Mouse (Mus musculus): ENCODE results near the gene Osbpl10. TPM values are rescaled to one million over a fixed set of nuclear protein-coding genes. Genes with fewer than 3 reads are reported as not detected.
A peak's percentile ranks its signal among the peaks of the same experiment; 100 is the strongest.

Osbpl10 gene
- polyA plus RNA-seq, 1 experiment from 2014 or later, result 0.07 TPM

- no peak for DNase-seq
- TF ChIP-seq CTCF (IDR thresholded peaks at IDR 0.05; ENCODE audit: low read depth) (no peak), EP300 (IDR thresholded peaks at IDR 0.05; ENCODE audit: low read depth) (no peak)
- H3K9me3 ChIP-seq (ENCODE audit: low read length), result no peaks in the 10 kb centered on the region
- ATAC-seq, result no peak
- H3K4me2 ChIP-seq (ENCODE audit: low read depth, low read length), result no peak overlapping the region
- H3K27ac ChIP-seq (ENCODE audit: low read depth), result no peak overlapping the region
- no peak overlapping the region for H3K4me3 ChIP-seq (ENCODE audit: low read depth, low read length)
- H3K36me3 ChIP-seq (replicated peaks; ENCODE audit: insufficient read depth, low read length), result no peaks in the 10 kb centered on the region
- H3K9ac ChIP-seq (replicated peaks), result no peak overlapping the region
- WGBS (ENCODE audit: insufficient replicate concordance), result 46% methylated on average over 6 of the region's 6 CpGs
- peaks cover 8% of the 10 kb centered on the region for H3K4me1 ChIP-seq (ENCODE audit: insufficient read depth)
- H3K27me3 ChIP-seq (ENCODE audit: insufficient read depth, low read length), result no peaks in the 10 kb centered on the region
Measured at GRCm38 (mm10) chr9:115203136-115203535, 224.8 kb downstream of the Osbpl10 start.

GRCm38 (mm10) chr9:115205491-115205890, 227.1 kb downstream of the Osbpl10 start:
- Histone ChIP-seq H3K9me3 (ENCODE audit: low read length) (no peaks in the 10 kb centered on the region), H3K9ac (replicated peaks) (no peak overlapping the region), H3K27ac (ENCODE audit: low read depth) (no peak overlapping the region), H3K4me2 (ENCODE audit: low read depth, low read length) (peak overlapping the region; percentile 27; the same call in 1 of the 2 replicates), H3K4me3 (ENCODE audit: low read depth, low read length) (no peak overlapping the region), H3K27me3 (ENCODE audit: insufficient read depth, low read length) (no peaks in the 10 kb centered on the region), H3K4me1 (ENCODE audit: insufficient read depth) (peaks cover 8% of the 10 kb centered on the region), H3K36me3 (replicated peaks; ENCODE audit: insufficient read depth, low read length) (no peaks in the 10 kb centered on the region)
- 10% methylated on average over 6 of the region's 6 CpGs for WGBS (ENCODE audit: insufficient replicate concordance)
- TF ChIP-seq EP300 (IDR thresholded peaks at IDR 0.05; ENCODE audit: low read depth) (no peak), CTCF (IDR thresholded peaks at IDR 0.05; ENCODE audit: low read depth) (no peak)
- DNase-seq (no peak), ATAC-seq (no peak)

GRCm38 (mm10) chr9:115206219-115206618, 227.8 kb downstream of the Osbpl10 start:
- Histone ChIP-seq H3K9me3 (ENCODE audit: low read length) (no peaks in the 10 kb centered on the region), H3K4me2 (ENCODE audit: low read depth, low read length) (no peak overlapping the region), H3K4me1 (ENCODE audit: insufficient read depth) (peaks cover 8% of the 10 kb centered on the region), H3K36me3 (replicated peaks; ENCODE audit: insufficient read depth, low read length) (no peaks in the 10 kb centered on the region), H3K9ac (replicated peaks) (no peak overlapping the region), H3K4me3 (ENCODE audit: low read depth, low read length) (no peak overlapping the region), H3K27ac (ENCODE audit: low read depth) (no peak overlapping the region), H3K27me3 (ENCODE audit: insufficient read depth, low read length) (no peaks in the 10 kb centered on the region)
- 56% methylated on average over 5 of the region's 5 CpGs for WGBS (ENCODE audit: insufficient replicate concordance)
- no peak for TF ChIP-seq EP300 (IDR thresholded peaks at IDR 0.05; ENCODE audit: low read depth)
- TF ChIP-seq CTCF (IDR thresholded peaks at IDR 0.05; ENCODE audit: low read depth), result no peak
- DNase-seq (no peak), ATAC-seq (peak; percentile 21; the same call in 1 of the 2 replicates)

GRCm38 (mm10) chr9:115209737-115210136, 231.4 kb downstream of the Osbpl10 start:
- H3K36me3 ChIP-seq (replicated peaks; ENCODE audit: insufficient read depth, low read length), result no peaks in the 10 kb centered on the region
- no peak overlapping the region for H3K9ac ChIP-seq (replicated peaks)
- no peak for DNase-seq
- no peak overlapping the region for H3K4me3 ChIP-seq (ENCODE audit: low read depth, low read length)
- H3K27ac ChIP-seq (ENCODE audit: low read depth), result no peak overlapping the region
- H3K9me3 ChIP-seq (ENCODE audit: low read length), result no peaks in the 10 kb centered on the region
- ATAC-seq, result peak; percentile 78
- WGBS (ENCODE audit: insufficient replicate concordance), result 61% methylated on average over 7 of the region's 7 CpGs
- H3K27me3 ChIP-seq (ENCODE audit: insufficient read depth, low read length), result no peaks in the 10 kb centered on the region
- peaks cover 8% of the 10 kb centered on the region for H3K4me1 ChIP-seq (ENCODE audit: insufficient read depth)
- TF ChIP-seq CTCF (IDR thresholded peaks at IDR 0.05; ENCODE audit: low read depth), result no peak
- no peak for TF ChIP-seq EP300 (IDR thresholded peaks at IDR 0.05; ENCODE audit: low read depth)
- no peak overlapping the region for H3K4me2 ChIP-seq (ENCODE audit: low read depth, low read length)

GRCm38 (mm10) chr9:115210535-115210934, 232.2 kb downstream of the Osbpl10 start:
- Histone ChIP-seq H3K9me3 (ENCODE audit: low read length) (no peaks in the 10 kb centered on the region), H3K4me1 (ENCODE audit: insufficient read depth) (peaks cover 7% of the 10 kb centered on the region), H3K36me3 (replicated peaks; ENCODE audit: insufficient read depth, low read length) (no peaks in the 10 kb centered on the region), H3K9ac (replicated peaks) (no peak overlapping the region), H3K27me3 (ENCODE audit: insufficient read depth, low read length) (no peaks in the 10 kb centered on the region), H3K27ac (ENCODE audit: low read depth) (no peak overlapping the region), H3K4me3 (ENCODE audit: low read depth, low read length) (no peak overlapping the region), H3K4me2 (ENCODE audit: low read depth, low read length) (no peak overlapping the region)
- TF ChIP-seq EP300 (IDR thresholded peaks at IDR 0.05; ENCODE audit: low read depth) (no peak), CTCF (IDR thresholded peaks at IDR 0.05; ENCODE audit: low read depth) (no peak)
- no peak for DNase-seq
- ATAC-seq, result no peak
- WGBS (ENCODE audit: insufficient replicate concordance), result 84% methylated on average over 12 of the region's 12 CpGs

- Histone ChIP-seq H3K36me3 (replicated peaks; ENCODE audit: insufficient read depth, low read length) (no peaks in the 10 kb centered on the region), H3K9ac (replicated peaks) (no peak overlapping the region), H3K27ac (ENCODE audit: low read depth) (no peak overlapping the region; the same call in 1 of the 2 replicates), H3K4me1 (ENCODE audit: insufficient read depth) (peaks cover 3% of the 10 kb centered on the region; the same call in 1 of the 2 replicates), H3K9me3 (ENCODE audit: low read length) (no peaks in the 10 kb centered on the region), H3K4me3 (ENCODE audit: low read depth, low read length) (no peak overlapping the region), H3K4me2 (ENCODE audit: low read depth, low read length) (no peak overlapping the region), H3K27me3 (ENCODE audit: insufficient read depth, low read length) (no peaks in the 10 kb centered on the region)
- 79% methylated on average over 5 of the region's 5 CpGs for WGBS (ENCODE audit: insufficient replicate concordance)
- ATAC-seq (no peak), DNase-seq (no peak)
- no peak for TF ChIP-seq CTCF (IDR thresholded peaks at IDR 0.05; ENCODE audit: low read depth)
- TF ChIP-seq EP300 (IDR thresholded peaks at IDR 0.05; ENCODE audit: low read depth), result no peak
Measured at GRCm38 (mm10) chr9:115213755-115214264, 235.4 kb downstream of the Osbpl10 start.

All from liver, postnatal 0 days (tissue).